Mouse (Mus musculus) ES-E14 (cell line): ENCODE results near the gene Rffl.

Experiments
- CHD2 ChIP-seq: IDR thresholded peaks from 2 replicates; pipeline ENCODE4 v1.6.1; 2014; ENCODE audit warnings: mild to moderate bottlenecking, low read depth, low read length, inconsistent platforms
- HCFC1 ChIP-seq: IDR thresholded peaks from 2 replicates; pipeline ENCODE4 v1.6.1; 2012; ENCODE audit warnings: low read length, inconsistent platforms, borderline replicate concordance; ENCODE audit not compliant: insufficient read depth
- MAFK ChIP-seq: IDR thresholded peaks from 2 replicates; pipeline ENCODE4 v1.6.1; 2014; ENCODE audit warnings: mild to moderate bottlenecking, low read depth, low read length, inconsistent platforms; ENCODE audit not compliant: insufficient read depth
- ZC3H11A ChIP-seq: IDR thresholded peaks from 2 replicates; pipeline ENCODE4 v1.6.1; 2012; ENCODE audit warnings: low read depth, mild to moderate bottlenecking, inconsistent platforms, low read length, borderline replicate concordance

DNA sequence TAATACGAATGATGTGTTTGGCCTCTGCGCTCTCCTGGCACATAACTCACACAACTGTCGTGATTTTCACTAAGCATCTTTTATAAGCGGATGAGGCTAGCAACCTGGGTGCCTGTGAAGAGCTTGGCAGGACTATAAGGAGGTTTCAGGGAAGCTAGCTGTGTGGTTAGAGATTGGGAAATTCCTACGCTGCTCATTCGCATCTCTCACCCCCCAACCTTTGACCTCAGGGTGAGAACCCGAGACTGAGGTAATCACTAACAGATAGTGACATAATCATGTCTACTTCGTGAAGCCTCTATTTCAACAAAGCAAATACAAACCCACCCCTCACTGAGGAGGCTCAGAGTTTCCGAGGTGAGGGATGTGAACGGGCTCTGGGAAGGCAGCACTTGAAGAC, 49.8 kb upstream of the Rffl start:
- no peak for TF ChIP-seq HCFC1
- no peak for TF ChIP-seq MAFK
- TF ChIP-seq ZC3H11A = no peak
- TF ChIP-seq CHD2 = no peak
